Mouse (Mus musculus): ENCODE results near the gene Mxi1.

DNA sequence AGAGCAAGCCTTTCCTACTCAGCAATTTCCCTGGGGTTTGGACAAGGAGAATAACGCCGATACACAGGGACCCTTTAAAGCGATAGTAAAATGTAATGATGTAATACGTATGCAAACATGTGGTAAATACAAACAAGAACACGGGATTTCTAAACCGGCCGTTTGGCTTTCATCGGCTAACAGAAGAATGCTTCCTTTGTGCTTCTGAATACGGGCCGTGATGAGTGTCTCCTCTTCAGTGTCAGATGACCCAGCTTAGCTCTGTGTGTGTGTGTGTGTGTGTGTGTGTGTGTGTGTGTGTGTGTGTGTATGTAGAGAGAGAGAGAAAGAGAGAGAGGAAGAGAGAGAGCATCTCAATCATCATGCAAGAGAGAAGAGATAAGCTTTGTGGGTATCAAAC is 27.7 kb upstream of the Mxi1 start:
- TF ChIP-seq CTCF (conservative IDR thresholded peaks at IDR 0.05 in 1 of 2, IDR thresholded peaks at IDR 0.05 in 1 of 2; ENCODE audit: low read depth in 2 of 2, low read length in 2 of 2) (no peak), POLR2A (IDR thresholded peaks at IDR 0.05; ENCODE audit: low read depth, low read length) (no peak), MAX (IDR thresholded peaks at IDR 0.05; ENCODE audit: low read length) (no peak), ELF1 (IDR thresholded peaks at IDR 0.05; ENCODE audit: low read depth, low read length) (no peak), E2F4 (IDR thresholded peaks at IDR 0.05; ENCODE audit: insufficient replicate concordance, low read depth, low read length) (no peak), CHD2 (IDR thresholded peaks at IDR 0.05; ENCODE audit: low read length) (no peak), USF1 (IDR thresholded peaks at IDR 0.05; ENCODE audit: low read depth, low read length) (no peak), ETS1 (conservative IDR thresholded peaks at IDR 0.05; ENCODE audit: low read depth, low read length) (no peak), SIN3A (IDR thresholded peaks at IDR 0.05; ENCODE audit: low read length) (no peak), MAFK (IDR thresholded peaks at IDR 0.05; ENCODE audit: insufficient replicate concordance, low read length) (no peak), RAD21 (IDR thresholded peaks at IDR 0.05; ENCODE audit: low read depth, low read length) (no peak), USF2 (conservative IDR thresholded peaks at IDR 0.05; ENCODE audit: low read depth, low read length) (no peak), POLR2AphosphoS2 (IDR thresholded peaks at IDR 0.05; ENCODE audit: low read depth, low read length) (no peak)

Measured in CH12.LX (cell line).